Comparison of ENCODE assay signal across 13 mouse cellular contexts in genomic region chr8:70529741-70530161, GRCm38 (mm10). TPM values are rescaled to one million over a fixed set of nuclear protein-coding genes. Genes with fewer than 3 reads are reported as not detected.
DNase-seq lines count a peak whose midpoint lies in the region; ATAC-seq and TF ChIP-seq lines count a peak whose summit lies in the region.
"Had no signal": no experiment of that assay in that cellular context is flagged by ENCODE, and none has a peak within 500 bp of the region (broad histone marks: within the 10 kb centered on the region; RNA-seq: fewer than 3 reads in every experiment).

No protein-coding gene starts in this region.

- TF ChIP-seq EP300 in MEL (IDR thresholded peaks at IDR 0.05; ENCODE audit: low read depth in 1 of 2, low read length in 2 of 2): peak in 1 of 2 experiments; percentile 19; a peak in 1 of 4 replicates

- H3K4me3 ChIP-seq in intestine, embryonic 15.5 days (replicated peaks): no peak overlapping the region
- no peak overlapping the region for H3K4me3 ChIP-seq in intestine, embryonic 16.5 days (ENCODE audit: low read length)
- H3K4me3 ChIP-seq in MEL (ENCODE audit: control insufficient read depth in 1 of 2, insufficient read depth in 1 of 2, low read depth in 2 of 2, low read length in 2 of 2) (peak overlapping the region in 1 of 2 experiments; percentile 7; a peak in 1 of 4 replicates), macrophage (ENCODE audit: inconsistent target) (peak overlapping the region; percentile 92; the same call in 1 of the 2 replicates)
- no peak overlapping the region for H3K4me3 ChIP-seq in embryonic facial prominence, embryonic 15.5 days (replicated peaks)
- no peak overlapping the region for H3K4me3 ChIP-seq in midbrain, embryonic 10.5 days
- H3K4me3 ChIP-seq: embryonic facial prominence, embryonic 12.5 days; lung, embryonic 15.5 days had no signal

- no peak overlapping the region for H3K27ac ChIP-seq in intestine, embryonic 15.5 days
- no peak overlapping the region for H3K27ac ChIP-seq in intestine, embryonic 16.5 days (ENCODE audit: low read length)
- H3K27ac ChIP-seq in MEL (ENCODE audit: control insufficient read depth, low read depth, low read length) (peak overlapping the region; percentile 81), macrophage (peak overlapping the region; percentile 76)
- no peak overlapping the region for H3K27ac ChIP-seq in embryonic facial prominence, embryonic 15.5 days (replicated peaks)
- no peak overlapping the region for H3K27ac ChIP-seq in midbrain, embryonic 10.5 days (replicated peaks)
- H3K27ac ChIP-seq: embryonic facial prominence, embryonic 12.5 days; lung, embryonic 15.5 days had no signal

- H3K9ac ChIP-seq in intestine, embryonic 15.5 days: no peak overlapping the region
- H3K9ac ChIP-seq in intestine, embryonic 16.5 days (ENCODE audit: low read depth, low read length): no peak overlapping the region
- peak overlapping the region; percentile 96 for H3K9ac ChIP-seq in MEL (ENCODE audit: control insufficient read depth, low read depth, low read length, poor library complexity, severe bottlenecking)
- H3K9ac ChIP-seq in embryonic facial prominence, embryonic 15.5 days: no peak overlapping the region
- H3K9ac ChIP-seq: embryonic facial prominence, embryonic 12.5 days; lung, embryonic 15.5 days had no signal

- 94% methylated on average over 3 of the region's 3 CpGs for WGBS in intestine, embryonic 15.5 days
- WGBS in intestine, embryonic 16.5 days: 96% methylated on average over 3 of the region's 3 CpGs
- 93% methylated on average over 3 of the region's 3 CpGs for WGBS in embryonic facial prominence, embryonic 15.5 days
- WGBS in macrophage (ENCODE audit: missing documents): 90% methylated on average over 3 of the region's 3 CpGs
- 93% methylated on average over 3 of the region's 3 CpGs for WGBS in midbrain, embryonic 10.5 days

- H3K79me2 ChIP-seq in MEL (ENCODE audit: control insufficient read depth, insufficient read depth, low read length, poor library complexity): peaks cover 29% of the 10 kb centered on the region
- H3K79me2 ChIP-seq in macrophage (ENCODE audit: inconsistent target): peaks cover 41% of the 10 kb centered on the region

- no peaks in the 10 kb centered on the region for H3K9me3 ChIP-seq in intestine, embryonic 15.5 days
- H3K9me3 ChIP-seq in intestine, embryonic 16.5 days (ENCODE audit: control insufficient read depth, low read length): no peaks in the 10 kb centered on the region
- H3K9me3 ChIP-seq in MEL (replicated peaks; ENCODE audit: insufficient read depth, low read length): no peaks in the 10 kb centered on the region
- H3K9me3 ChIP-seq in embryonic facial prominence, embryonic 15.5 days (replicated peaks): no peaks in the 10 kb centered on the region
- H3K9me3 ChIP-seq in midbrain, embryonic 10.5 days (replicated peaks): no peaks in the 10 kb centered on the region
- H3K9me3 ChIP-seq: embryonic facial prominence, embryonic 12.5 days; lung, embryonic 15.5 days had no signal

- no peak for TF ChIP-seq CTCF in MEL (IDR thresholded peaks at IDR 0.05 in 2 of 3, conservative IDR thresholded peaks at IDR 0.05 in 1 of 3; ENCODE audit: control insufficient read depth in 1 of 3, insufficient read depth in 1 of 3, low read depth in 2 of 3, low read length in 3 of 3, poor library complexity in 1 of 3, severe bottlenecking in 1 of 3)

- DNase-seq in MEL (ENCODE audit: low read depth, low spot score): peak; percentile 80
- no peak for DNase-seq in midbrain, embryonic 10.5 days (ENCODE audit: low spot score)
- DNase-seq in cerebellum, postnatal 36 days: no peak
- DNase-seq: cerebellum, adult 8-10 months; heart, adult 11 months; heart, postnatal 4 days; thymus, adult 18-20 months had no signal

- no peak for TF ChIP-seq RAD21 in MEL (IDR thresholded peaks at IDR 0.05; ENCODE audit: low read depth, low read length)

- ATAC-seq in intestine, embryonic 15.5 days: no peak
- no peak for ATAC-seq in intestine, embryonic 16.5 days
- ATAC-seq in embryonic facial prominence, embryonic 15.5 days (ENCODE audit: insufficient number of reproducible peaks, low FRiP score, low TSS enrichment, low read depth): no peak

- no peaks in the 10 kb centered on the region for H3K27me3 ChIP-seq in intestine, embryonic 15.5 days (replicated peaks)
- H3K27me3 ChIP-seq in intestine, embryonic 16.5 days (replicated peaks; ENCODE audit: control insufficient read depth, insufficient read depth, low read length): no peaks in the 10 kb centered on the region
- H3K27me3 ChIP-seq in MEL (ENCODE audit: control insufficient read depth in 1 of 2, insufficient read depth in 2 of 2, low read length in 2 of 2): no peaks in the 10 kb centered on the region
- H3K27me3 ChIP-seq in embryonic facial prominence, embryonic 15.5 days: no peaks in the 10 kb centered on the region
- no peaks in the 10 kb centered on the region for H3K27me3 ChIP-seq in midbrain, embryonic 10.5 days (ENCODE audit: low read depth, poor library complexity, severe bottlenecking)
- H3K27me3 ChIP-seq: embryonic facial prominence, embryonic 12.5 days; lung, embryonic 15.5 days had no signal

- peak overlapping the region; percentile 59; the same call in 1 of the 2 replicates for H3K4me2 ChIP-seq in intestine, embryonic 15.5 days (replicated peaks)
- no peak overlapping the region for H3K4me2 ChIP-seq in intestine, embryonic 16.5 days (ENCODE audit: low read depth, low read length)
- H3K4me2 ChIP-seq in embryonic facial prominence, embryonic 15.5 days (replicated peaks): peak overlapping the region; percentile 6; the same call in 1 of the 2 replicates
- H3K4me2 ChIP-seq: lung, embryonic 15.5 days had no signal

- H3K4me1 ChIP-seq in intestine, embryonic 15.5 days (replicated peaks): peaks cover 20% of the 10 kb centered on the region
- H3K4me1 ChIP-seq in intestine, embryonic 16.5 days (ENCODE audit: control insufficient read depth, insufficient read depth, low read length): peaks cover 13% of the 10 kb centered on the region
- peaks cover 0 to 23% of the 10 kb centered on the region in 2 experiments; a peak in 3 of 4 replicates for H3K4me1 ChIP-seq in MEL (ENCODE audit: control insufficient read depth in 1 of 2, insufficient read depth in 2 of 2, low read length in 2 of 2)
- peaks cover 28% of the 10 kb centered on the region for H3K4me1 ChIP-seq in embryonic facial prominence, embryonic 15.5 days
- peaks cover 34% of the 10 kb centered on the region for H3K4me1 ChIP-seq in midbrain, embryonic 10.5 days

- no peak; a peak in 1 of 4 replicates for TF ChIP-seq POLR2A in MEL (IDR thresholded peaks at IDR 0.05; ENCODE audit: control insufficient read depth in 1 of 2, insufficient read depth in 1 of 2, low read depth in 1 of 2, low read length in 2 of 2, poor library complexity in 1 of 2)

- H3K36me3 ChIP-seq in intestine, embryonic 15.5 days: peaks cover 43% of the 10 kb centered on the region
- H3K36me3 ChIP-seq in intestine, embryonic 16.5 days (ENCODE audit: control insufficient read depth, insufficient read depth, low read length): peaks cover 21% of the 10 kb centered on the region
- H3K36me3 ChIP-seq in MEL (ENCODE audit: control insufficient read depth in 1 of 2, insufficient read depth in 2 of 2, low read length in 2 of 2) (peaks cover 0 to 23% of the 10 kb centered on the region in 2 experiments; a peak in 2 of 4 replicates), macrophage (ENCODE audit: inconsistent target) (peaks cover 39% of the 10 kb centered on the region)
- peaks cover 52% of the 10 kb centered on the region for H3K36me3 ChIP-seq in embryonic facial prominence, embryonic 15.5 days
- peaks cover 56% of the 10 kb centered on the region for H3K36me3 ChIP-seq in midbrain, embryonic 10.5 days

RNA-seq across cellular contexts. Expression of gene Kxd1, which starts 2.0 kb away (rescaled TPM):
- polyA plus RNA-seq in intestine, embryonic 15.5 days (2015; fragmentation: Nextera tagmentation; extraction: Ambion mirVana): 60.5 and 65.8 TPM in 2 replicates
- 65.3 and 67.3 TPM in 2 replicates for polyA plus RNA-seq in intestine, embryonic 16.5 days (2015; fragmentation: Nextera tagmentation; extraction: Ambion mirVana)
- 49.1 and 54.4 TPM in 2 replicates for total RNA-seq in MEL (2012; rRNA removed)
- polyA plus RNA-seq in MEL (2012; ENCODE audit: insufficient read depth in 1 of 2, insufficient read length in 2 of 2, low read depth in 1 of 2, low replicate concordance in 2 of 2, missing spikeins in 1 of 2) (10 to 100 TPM in 1 of 2 experiments, not detected in 1; 77.4 TPM), macrophage (2018) (50.0 to 80.3 TPM (median 65.4 TPM) in 3 replicates)
- polyA plus RNA-seq in embryonic facial prominence, embryonic 15.5 days (2015; fragmentation: Nextera tagmentation; extraction: Ambion mirVana): 57.7 and 59.1 TPM in 2 replicates
- 10 to 100 TPM in 24 of 26 experiments, 1 to 10 TPM in 2; 8.3 to 50.5 (median 27.0) TPM for total RNA-seq in macrophage (2018; cell fraction: chromatin; rRNA removed)
- total RNA-seq in macrophage (2018; cell fraction: cytosol; rRNA removed): 10 to 100 TPM; 46.2 to 87.2 (median 60.2) TPM
- total RNA-seq in macrophage (2018; cell fraction: nucleus; rRNA removed): 10 to 100 TPM; 15.4 to 47.1 (median 25.6) TPM
- 56.5 and 58.8 TPM in 2 replicates for polyA plus RNA-seq in midbrain, embryonic 10.5 days (2016; fragmentation: Nextera tagmentation; extraction: Ambion mirVana)

RNA-seq across cellular contexts. Expression of gene Fkbp8, which starts 2.2 kb away (rescaled TPM):
- 277 and 331 TPM in 2 replicates for polyA plus RNA-seq in intestine, embryonic 15.5 days (2015; fragmentation: Nextera tagmentation; extraction: Ambion mirVana)
- 320 and 328 TPM in 2 replicates for polyA plus RNA-seq in intestine, embryonic 16.5 days (2015; fragmentation: Nextera tagmentation; extraction: Ambion mirVana)
- 212 and 215 TPM in 2 replicates for total RNA-seq in MEL (2012; rRNA removed)
- polyA plus RNA-seq in MEL (2012; ENCODE audit: insufficient read depth in 1 of 2, insufficient read length in 2 of 2, low read depth in 1 of 2, low replicate concordance in 2 of 2, missing spikeins in 1 of 2): 100 to 1,000 TPM in 1 of 2 experiments, not detected in 1; 349 TPM
- polyA plus RNA-seq in embryonic facial prominence, embryonic 15.5 days (2015; fragmentation: Nextera tagmentation; extraction: Ambion mirVana): 310 and 324 TPM in 2 replicates
- total RNA-seq in macrophage (2018; cell fraction: chromatin; rRNA removed): 100 to 1,000 TPM; 130 to 375 (median 241) TPM
- total RNA-seq in macrophage (2018; cell fraction: cytosol; rRNA removed): 100 to 1,000 TPM; 162 to 236 (median 198) TPM
- total RNA-seq in macrophage (2018; cell fraction: nucleus; rRNA removed): 100 to 1,000 TPM; 137 to 299 (median 210) TPM
- 103 to 188 TPM (median 181 TPM) in 3 replicates for polyA plus RNA-seq in macrophage (2018)
- polyA plus RNA-seq in midbrain, embryonic 10.5 days (2016; fragmentation: Nextera tagmentation; extraction: Ambion mirVana): 300 and 314 TPM in 2 replicates

RNA-seq across cellular contexts. Expression of gene Ell, which starts 9.5 kb away (rescaled TPM):
- polyA plus RNA-seq in intestine, embryonic 15.5 days (2015; fragmentation: Nextera tagmentation; extraction: Ambion mirVana): 15.9 TPM in 2 replicates
- polyA plus RNA-seq in intestine, embryonic 16.5 days (2015; fragmentation: Nextera tagmentation; extraction: Ambion mirVana): 16.6 and 17.7 TPM in 2 replicates
- 10.8 and 12.4 TPM in 2 replicates for total RNA-seq in MEL (2012; rRNA removed)
- polyA plus RNA-seq in MEL (2012; ENCODE audit: insufficient read depth in 1 of 2, insufficient read length in 2 of 2, low read depth in 1 of 2, low replicate concordance in 2 of 2, missing spikeins in 1 of 2): 10 to 100 TPM in 1 of 2 experiments, not detected in 1; 25.9 TPM
- 19.6 and 22.7 TPM in 2 replicates for polyA plus RNA-seq in embryonic facial prominence, embryonic 15.5 days (2015; fragmentation: Nextera tagmentation; extraction: Ambion mirVana)
- 10 to 100 TPM in 25 of 26 experiments, 1 to 10 TPM in 1; 10.0 to 82.2 (median 37.5) TPM for total RNA-seq in macrophage (2018; cell fraction: chromatin; rRNA removed)
- total RNA-seq in macrophage (2018; cell fraction: cytosol; rRNA removed): 10 to 100 TPM in 24 of 26 experiments, 1 to 10 TPM in 2; 8.3 to 29.0 (median 18.3) TPM
- 10 to 100 TPM; 10.8 to 65.2 (median 25.1) TPM for total RNA-seq in macrophage (2018; cell fraction: nucleus; rRNA removed)
- 18.8 to 33.9 TPM (median 21.7 TPM) in 3 replicates for polyA plus RNA-seq in macrophage (2018)
- 18.0 and 22.7 TPM in 2 replicates for polyA plus RNA-seq in midbrain, embryonic 10.5 days (2016; fragmentation: Nextera tagmentation; extraction: Ambion mirVana)

RNA-seq across cellular contexts. Expression of gene Uba52, which starts 19.1 kb away (rescaled TPM):
- 957 and 992 TPM in 2 replicates for polyA plus RNA-seq in intestine, embryonic 15.5 days (2015; fragmentation: Nextera tagmentation; extraction: Ambion mirVana)
- 991 TPM in 2 replicates for polyA plus RNA-seq in intestine, embryonic 16.5 days (2015; fragmentation: Nextera tagmentation; extraction: Ambion mirVana)
- 3,582 and 3,633 TPM in 2 replicates for total RNA-seq in MEL (2012; rRNA removed)
- 1,000 to 10,000 TPM in 1 of 2 experiments, not detected in 1; 2,814 TPM for polyA plus RNA-seq in MEL (2012; ENCODE audit: insufficient read depth in 1 of 2, insufficient read length in 2 of 2, low read depth in 1 of 2, low replicate concordance in 2 of 2, missing spikeins in 1 of 2)
- 940 and 1,016 TPM in 2 replicates for polyA plus RNA-seq in embryonic facial prominence, embryonic 15.5 days (2015; fragmentation: Nextera tagmentation; extraction: Ambion mirVana)
- total RNA-seq in macrophage (2018; cell fraction: chromatin; rRNA removed): 100 to 1,000 TPM in 1 of 26 experiments, 10 to 100 TPM in 25; 15.6 to 152 (median 42.1) TPM
- 1,000 to 10,000 TPM in 13 of 26 experiments, 100 to 1,000 TPM in 13; 668 to 1,500 (median 1,029) TPM for total RNA-seq in macrophage (2018; cell fraction: cytosol; rRNA removed)
- 100 to 1,000 TPM in 21 of 26 experiments, 10 to 100 TPM in 5; 73.7 to 183 (median 129) TPM for total RNA-seq in macrophage (2018; cell fraction: nucleus; rRNA removed)
- 907 to 1,116 TPM (median 1,045 TPM) in 3 replicates for polyA plus RNA-seq in macrophage (2018)
- polyA plus RNA-seq in midbrain, embryonic 10.5 days (2016; fragmentation: Nextera tagmentation; extraction: Ambion mirVana): 836 and 881 TPM in 2 replicates

RNA-seq across cellular contexts. Expression of gene Rex1bd, which starts 23.2 kb away (rescaled TPM):
- polyA plus RNA-seq in intestine, embryonic 15.5 days (2015; fragmentation: Nextera tagmentation; extraction: Ambion mirVana): 121 and 132 TPM in 2 replicates
- 130 and 137 TPM in 2 replicates for polyA plus RNA-seq in intestine, embryonic 16.5 days (2015; fragmentation: Nextera tagmentation; extraction: Ambion mirVana)
- 200 and 204 TPM in 2 replicates for total RNA-seq in MEL (2012; rRNA removed)
- 100 to 1,000 TPM in 1 of 2 experiments, not detected in 1; 145 TPM for polyA plus RNA-seq in MEL (2012; ENCODE audit: insufficient read depth in 1 of 2, insufficient read length in 2 of 2, low read depth in 1 of 2, low replicate concordance in 2 of 2, missing spikeins in 1 of 2)
- polyA plus RNA-seq in embryonic facial prominence, embryonic 15.5 days (2015; fragmentation: Nextera tagmentation; extraction: Ambion mirVana): 155 and 174 TPM in 2 replicates
- total RNA-seq in macrophage (2018; cell fraction: chromatin; rRNA removed): 10 to 100 TPM in 18 of 26 experiments, 1 to 10 TPM in 8; 4.0 to 44.4 (median 19.7) TPM
- total RNA-seq in macrophage (2018; cell fraction: cytosol; rRNA removed): 100 to 1,000 TPM in 7 of 26 experiments, 10 to 100 TPM in 19; 62.5 to 111 (median 90.4) TPM
- 10 to 100 TPM in 25 of 26 experiments, 1 to 10 TPM in 1; 7.9 to 67.7 (median 32.9) TPM for total RNA-seq in macrophage (2018; cell fraction: nucleus; rRNA removed)
- 37.3 to 87.0 TPM (median 75.4 TPM) in 3 replicates for polyA plus RNA-seq in macrophage (2018)
- polyA plus RNA-seq in midbrain, embryonic 10.5 days (2016; fragmentation: Nextera tagmentation; extraction: Ambion mirVana): 138 and 140 TPM in 2 replicates

Comparison
In these comparisons a context has a peak if more than half of its experiments do, and no peak if none do; other contexts are left out.
1. H3K27ac ChIP-seq: peak in MEL (single experiment) and macrophage (single experiment); none in intestine, embryonic 15.5 days (single experiment), intestine, embryonic 16.5 days (single experiment), embryonic facial prominence, embryonic 15.5 days (single experiment) and midbrain, embryonic 10.5 days (single experiment).